Mouse (Mus musculus): ENCODE results near the gene Zfp831. TPM values are rescaled to one million over a fixed set of nuclear protein-coding genes. Genes with fewer than 3 reads are reported as not detected.

Gene Zfp831
- polyA plus RNA-seq, 1 experiment, result 0.20 TPM

DNA sequence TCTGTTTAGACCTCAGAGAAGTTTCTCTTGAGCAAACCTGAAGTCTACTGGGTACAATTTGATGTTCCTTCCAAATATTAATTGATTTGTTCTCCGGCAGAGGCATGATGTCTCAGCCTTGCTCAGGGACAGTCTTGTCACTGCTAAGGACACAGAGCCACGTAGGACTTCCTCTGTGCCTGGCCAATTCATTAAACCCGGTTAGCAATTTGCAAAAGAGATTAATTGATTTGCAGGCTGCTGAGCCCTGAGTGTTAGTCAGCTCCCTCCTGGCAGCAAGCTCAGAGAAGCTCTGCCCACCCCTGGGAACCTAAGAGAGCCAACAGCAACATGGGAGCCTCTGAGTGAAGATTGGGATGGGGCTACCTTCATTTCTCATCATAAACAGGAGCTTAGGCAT lies 25.5 kb downstream of the Zfp831 start:
- no peak for DNase-seq
- H3K27me3 ChIP-seq (ENCODE audit: control insufficient read depth, insufficient read depth, low read length), result no peaks in the 10 kb centered on the region
- TF ChIP-seq POLR2A (IDR thresholded peaks at IDR 0.05; ENCODE audit: borderline replicate concordance, insufficient read depth, low read length) (no peak), CTCF (IDR thresholded peaks at IDR 0.05; ENCODE audit: borderline replicate concordance, insufficient read depth, low read depth, low read length) (no peak)
- no peak overlapping the region for H3K27ac ChIP-seq (ENCODE audit: insufficient read depth, low read length)
- no peak overlapping the region for H3K4me3 ChIP-seq (replicated peaks; ENCODE audit: insufficient read depth, low read depth, low read length)
- H3K4me1 ChIP-seq (ENCODE audit: control insufficient read depth, insufficient read depth, low read length), result no peaks in the 10 kb centered on the region
- 50% methylated on average over 3 of the region's 3 CpGs for WGBS

DNA sequence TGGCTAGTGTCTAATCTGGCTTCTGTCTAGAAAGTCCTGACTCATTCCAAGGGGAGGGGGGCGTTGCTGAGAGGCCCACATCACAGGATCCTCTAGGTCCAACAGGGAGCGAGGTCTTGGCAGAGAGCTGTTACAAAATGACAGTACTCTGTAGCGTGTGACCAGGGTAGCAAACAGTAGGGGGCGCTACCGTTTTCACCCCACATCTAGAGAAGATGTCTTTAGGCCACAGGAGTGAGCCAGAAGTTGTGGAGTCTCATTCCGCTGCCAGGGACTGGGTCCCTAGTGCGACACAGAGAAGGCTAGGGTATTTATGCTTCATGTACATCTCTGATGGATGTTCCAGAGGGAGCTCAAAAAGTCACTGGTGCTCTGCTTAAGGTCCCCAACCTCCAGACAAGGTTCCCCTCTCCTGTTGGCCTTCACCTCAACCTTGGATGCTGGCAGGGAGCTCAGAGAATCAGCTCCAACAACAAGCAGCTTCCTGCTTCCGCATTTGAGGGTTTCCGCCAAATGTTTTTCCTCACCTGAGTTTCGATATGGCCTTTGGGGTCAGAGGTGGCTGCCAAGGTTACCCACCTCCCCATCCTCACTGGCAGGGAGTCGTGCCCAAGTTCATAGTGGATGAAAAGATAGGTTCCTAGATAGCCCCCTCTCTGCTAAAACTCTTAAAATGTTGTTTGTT lies 29.3 kb downstream of the Zfp831 start:
- Histone ChIP-seq H3K27ac (ENCODE audit: insufficient read depth, low read length) (no peak overlapping the region), H3K4me3 (replicated peaks; ENCODE audit: insufficient read depth, low read depth, low read length) (no peak overlapping the region), H3K4me1 (ENCODE audit: control insufficient read depth, insufficient read depth, low read length) (no peaks in the 10 kb centered on the region), H3K27me3 (ENCODE audit: control insufficient read depth, insufficient read depth, low read length) (no peaks in the 10 kb centered on the region)
- no peak for TF ChIP-seq POLR2A (IDR thresholded peaks at IDR 0.05; ENCODE audit: borderline replicate concordance, insufficient read depth, low read length)
- TF ChIP-seq CTCF (IDR thresholded peaks at IDR 0.05; ENCODE audit: borderline replicate concordance, insufficient read depth, low read depth, low read length), result no peak
- peak in 1 of 2 experiments; percentile 2 for DNase-seq
- 45% methylated on average over 11 of the region's 11 CpGs for WGBS

DNA sequence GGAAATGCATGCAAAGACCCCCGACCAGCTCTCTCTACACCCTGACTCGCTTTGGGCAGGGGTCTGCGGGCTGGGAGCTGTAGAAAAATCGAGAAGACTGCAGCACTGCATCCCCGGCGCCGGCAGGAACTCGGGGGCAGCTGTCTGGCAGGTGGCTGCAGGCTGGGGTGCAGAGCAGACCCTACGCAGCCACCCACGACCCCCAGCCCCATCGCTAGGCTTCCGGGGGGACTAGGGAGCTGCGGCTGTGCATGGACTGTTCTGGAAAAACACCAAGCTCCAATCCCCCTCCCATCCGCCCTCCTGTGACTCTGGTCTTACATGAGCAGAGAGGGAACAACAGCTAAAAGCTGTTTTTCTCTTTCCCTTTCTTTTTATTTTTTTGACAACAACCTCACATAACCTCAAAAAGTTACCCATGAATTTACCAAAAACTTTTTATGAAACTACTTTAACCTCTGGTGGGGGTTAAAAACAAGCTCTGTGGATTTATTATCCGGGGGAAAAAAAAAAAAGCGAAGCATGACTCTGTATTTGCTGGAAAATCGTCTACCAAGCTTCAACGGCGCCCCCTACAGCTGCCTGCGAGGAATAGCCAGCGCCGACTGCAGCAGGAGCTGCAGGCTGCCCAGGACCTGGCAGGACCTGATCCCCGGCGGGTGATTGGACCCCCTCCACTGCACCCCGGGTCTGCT lies 30.4 kb downstream of the Zfp831 start:
- DNase-seq, result peak; percentile 76 to 84
- TF ChIP-seq CTCF (IDR thresholded peaks at IDR 0.05; ENCODE audit: borderline replicate concordance, insufficient read depth, low read depth, low read length) (peak; percentile 72), POLR2A (IDR thresholded peaks at IDR 0.05; ENCODE audit: borderline replicate concordance, insufficient read depth, low read length) (no peak)
- Histone ChIP-seq H3K4me1 (ENCODE audit: control insufficient read depth, insufficient read depth, low read length) (no peaks in the 10 kb centered on the region), H3K27ac (ENCODE audit: insufficient read depth, low read length) (no peak overlapping the region), H3K4me3 (replicated peaks; ENCODE audit: insufficient read depth, low read depth, low read length) (peak overlapping the region; percentile 50), H3K27me3 (ENCODE audit: control insufficient read depth, insufficient read depth, low read length) (no peaks in the 10 kb centered on the region)
- under 1% methylated on average over 25 of the region's 25 CpGs for WGBS

GRCm38 (mm10) chr2:174674287-174675045 lies 31.1 kb downstream of the Zfp831 start:
- TF ChIP-seq POLR2A (IDR thresholded peaks at IDR 0.05; ENCODE audit: borderline replicate concordance, insufficient read depth, low read length), result no peak
- TF ChIP-seq CTCF (IDR thresholded peaks at IDR 0.05; ENCODE audit: borderline replicate concordance, insufficient read depth, low read depth, low read length), result no peak
- WGBS, result 2% methylated on average over 16 of the region's 16 CpGs
- Histone ChIP-seq H3K27ac (ENCODE audit: insufficient read depth, low read length) (no peak overlapping the region), H3K27me3 (ENCODE audit: control insufficient read depth, insufficient read depth, low read length) (no peaks in the 10 kb centered on the region), H3K4me1 (ENCODE audit: control insufficient read depth, insufficient read depth, low read length) (no peaks in the 10 kb centered on the region), H3K4me3 (replicated peaks; ENCODE audit: insufficient read depth, low read depth, low read length) (peak overlapping the region; percentile 50)
- no peak for DNase-seq

- WGBS, result 12% methylated on average over 9 of the region's 9 CpGs
- DNase-seq, result peak; percentile 51 to 64
- no peaks in the 10 kb centered on the region for H3K4me1 ChIP-seq (ENCODE audit: control insufficient read depth, insufficient read depth, low read length)
- peak; percentile 84 for TF ChIP-seq CTCF (IDR thresholded peaks at IDR 0.05; ENCODE audit: borderline replicate concordance, insufficient read depth, low read depth, low read length)
- TF ChIP-seq POLR2A (IDR thresholded peaks at IDR 0.05; ENCODE audit: borderline replicate concordance, insufficient read depth, low read length), result no peak
- H3K27me3 ChIP-seq (ENCODE audit: control insufficient read depth, insufficient read depth, low read length), result no peaks in the 10 kb centered on the region
- H3K27ac ChIP-seq (ENCODE audit: insufficient read depth, low read length), result no peak overlapping the region
- no peak overlapping the region for H3K4me3 ChIP-seq (replicated peaks; ENCODE audit: insufficient read depth, low read depth, low read length)
Measured at GRCm38 (mm10) chr2:174675642-174676041, 32.3 kb downstream of the Zfp831 start.

- no peak for DNase-seq
- H3K27me3 ChIP-seq (ENCODE audit: control insufficient read depth, insufficient read depth, low read length), result no peaks in the 10 kb centered on the region
- WGBS, result 85% methylated on average over 8 of the region's 8 CpGs
- no peak overlapping the region for H3K4me3 ChIP-seq (replicated peaks; ENCODE audit: insufficient read depth, low read depth, low read length)
- no peak for TF ChIP-seq POLR2A (IDR thresholded peaks at IDR 0.05; ENCODE audit: borderline replicate concordance, insufficient read depth, low read length)
- no peak for TF ChIP-seq CTCF (IDR thresholded peaks at IDR 0.05; ENCODE audit: borderline replicate concordance, insufficient read depth, low read depth, low read length)
- no peaks in the 10 kb centered on the region for H3K4me1 ChIP-seq (ENCODE audit: control insufficient read depth, insufficient read depth, low read length)
- H3K27ac ChIP-seq (ENCODE audit: insufficient read depth, low read length), result no peak overlapping the region
Measured at GRCm38 (mm10) chr2:174701351-174701750, 58.0 kb downstream of the Zfp831 start.

GRCm38 (mm10) chr2:174707101-174707500 lies 63.8 kb downstream of the Zfp831 start:
- 92% methylated on average over 16 of the region's 16 CpGs for WGBS
- H3K27me3 ChIP-seq (ENCODE audit: control insufficient read depth, insufficient read depth, low read length), result no peaks in the 10 kb centered on the region; the same call in 1 of the 2 replicates
- TF ChIP-seq POLR2A (IDR thresholded peaks at IDR 0.05; ENCODE audit: borderline replicate concordance, insufficient read depth, low read length) (no peak), CTCF (IDR thresholded peaks at IDR 0.05; ENCODE audit: borderline replicate concordance, insufficient read depth, low read depth, low read length) (no peak)
- H3K27ac ChIP-seq (ENCODE audit: insufficient read depth, low read length), result no peak overlapping the region
- no peak for DNase-seq
- H3K4me3 ChIP-seq (replicated peaks; ENCODE audit: insufficient read depth, low read depth, low read length), result no peak overlapping the region
- H3K4me1 ChIP-seq (ENCODE audit: control insufficient read depth, insufficient read depth, low read length), result no peaks in the 10 kb centered on the region

Data from cerebellum, adult 2 months (tissue).